Mouse (Mus musculus): ENCODE measurements around the gene Ccnd2.

The Ccnd2 gene

GRCm38 (mm10) chr6:127148526-127149302 lies 3.3 kb downstream of the Ccnd2 start:
- DNase-seq (ENCODE audit: low read depth, low spot score): no peak

GRCm38 (mm10) chr6:127147665-127148064 lies 4.3 kb downstream of the Ccnd2 start:
- peak; percentile 47 for DNase-seq (ENCODE audit: low read depth, low spot score)

- no peak for DNase-seq (ENCODE audit: low read depth, low spot score)
Measured at GRCm38 (mm10) chr6:127146322-127146947, 5.6 kb downstream of the Ccnd2 start.

GRCm38 (mm10) chr6:127145464-127146190 lies 6.4 kb downstream of the Ccnd2 start:
- DNase-seq (ENCODE audit: low read depth, low spot score): no peak

- no peak for DNase-seq (ENCODE audit: low read depth, low spot score)
Measured at GRCm38 (mm10) chr6:127143576-127144288, 8.3 kb downstream of the Ccnd2 start.

GRCm38 (mm10) chr6:127143124-127143520 lies 8.9 kb downstream of the Ccnd2 start:
- no peak for DNase-seq (ENCODE audit: low read depth, low spot score)

- DNase-seq (ENCODE audit: low read depth, low spot score): peak; percentile 56
Measured at GRCm38 (mm10) chr6:127142154-127143123, 9.6 kb downstream of the Ccnd2 start.

GRCm38 (mm10) chr6:127138962-127139361 lies 13.0 kb downstream of the Ccnd2 start:
- DNase-seq (ENCODE audit: low read depth, low spot score): no peak

- no peak for DNase-seq (ENCODE audit: low read depth, low spot score)
Measured at GRCm38 (mm10) chr6:127133433-127134245, 18.4 kb downstream of the Ccnd2 start.

GRCm38 (mm10) chr6:127132719-127133118 lies 19.3 kb downstream of the Ccnd2 start:
- no peak for DNase-seq (ENCODE audit: low read depth, low spot score)

- DNase-seq (ENCODE audit: low read depth, low spot score): no peak
Measured at GRCm38 (mm10) chr6:127131946-127132345, 20.0 kb downstream of the Ccnd2 start.

GRCm38 (mm10) chr6:127130377-127130776 lies 21.6 kb downstream of the Ccnd2 start:
- no peak for DNase-seq (ENCODE audit: low read depth, low spot score)

GRCm38 (mm10) chr6:127129659-127130058 lies 22.3 kb downstream of the Ccnd2 start:
- DNase-seq (ENCODE audit: low read depth, low spot score): no peak

- no peak for DNase-seq (ENCODE audit: low read depth, low spot score)
Measured at GRCm38 (mm10) chr6:127123506-127123905, 28.5 kb downstream of the Ccnd2 start.

- no peak for DNase-seq (ENCODE audit: low read depth, low spot score)
Measured at GRCm38 (mm10) chr6:127122996-127123395, 29.0 kb downstream of the Ccnd2 start.

- DNase-seq (ENCODE audit: low read depth, low spot score): no peak
Measured at GRCm38 (mm10) chr6:127122221-127122806, 29.7 kb downstream of the Ccnd2 start.

GRCm38 (mm10) chr6:127114753-127115456 lies 37.1 kb downstream of the Ccnd2 start:
- no peak for DNase-seq (ENCODE audit: low read depth, low spot score)

- peak; percentile 5 for DNase-seq (ENCODE audit: low read depth, low spot score)
Measured at GRCm38 (mm10) chr6:127109402-127109930, 42.5 kb downstream of the Ccnd2 start, which contains the start of gene Tigar. Gene Tigar, minus strand, starts transcription at chr6:127109557.
